ENCODE assay signal across 8 mouse cellular contexts in genomic region chr5:139930927-139931351, GRCm38 (mm10). TPM values are rescaled to one million over a fixed set of nuclear protein-coding genes. Genes with fewer than 3 reads are reported as not detected.
DNase-seq lines count a peak whose midpoint lies in the region; ATAC-seq and TF ChIP-seq lines count a peak whose summit lies in the region.

No protein-coding gene starts in this region.

- H3K4me3 ChIP-seq in liver, postnatal 0 days (ENCODE audit: low read depth, low read length): no peak overlapping the region
- H3K4me3 ChIP-seq in embryonic facial prominence, embryonic 12.5 days: no peak overlapping the region
- H3K4me3 ChIP-seq in midbrain, postnatal 0 days (ENCODE audit: low read depth, low read length): no peak overlapping the region

- H3K27ac ChIP-seq in liver, postnatal 0 days (ENCODE audit: low read depth): no peak overlapping the region
- H3K27ac ChIP-seq in embryonic facial prominence, embryonic 12.5 days: no peak overlapping the region
- H3K27ac ChIP-seq in midbrain, postnatal 0 days (ENCODE audit: low read depth, low read length): no peak overlapping the region

- no peak for TF ChIP-seq EP300 in liver, postnatal 0 days (IDR thresholded peaks at IDR 0.05; ENCODE audit: low read depth)

- TF ChIP-seq CTCF in liver, postnatal 0 days (IDR thresholded peaks at IDR 0.05; ENCODE audit: low read depth): no peak
- no peak for TF ChIP-seq CTCF in midbrain, postnatal 0 days (IDR thresholded peaks at IDR 0.05)

- H3K9ac ChIP-seq in liver, postnatal 0 days (replicated peaks): no peak overlapping the region
- H3K9ac ChIP-seq in embryonic facial prominence, embryonic 12.5 days: no peak overlapping the region
- H3K9ac ChIP-seq in midbrain, postnatal 0 days (replicated peaks; ENCODE audit: low read length, poor library complexity, severe bottlenecking): no peak overlapping the region

- no peaks in the 10 kb centered on the region for H3K9me3 ChIP-seq in liver, postnatal 0 days (ENCODE audit: low read length)
- no peaks in the 10 kb centered on the region for H3K9me3 ChIP-seq in embryonic facial prominence, embryonic 12.5 days
- H3K9me3 ChIP-seq in midbrain, postnatal 0 days (ENCODE audit: low read length): no peaks in the 10 kb centered on the region

- WGBS in liver, postnatal 0 days (ENCODE audit: insufficient replicate concordance): 4% methylated on average over 12 of the region's 12 CpGs
- under 1% methylated on average over 12 of the region's 12 CpGs for WGBS in embryonic facial prominence, embryonic 12.5 days
- WGBS in midbrain, postnatal 0 days: 4% methylated on average over 11 of the region's 12 CpGs

- peaks cover 11% of the 10 kb centered on the region for H3K27me3 ChIP-seq in liver, postnatal 0 days (ENCODE audit: insufficient read depth, low read length)
- H3K27me3 ChIP-seq in embryonic facial prominence, embryonic 12.5 days: peaks cover 5% of the 10 kb centered on the region; the same call in 1 of the 2 replicates
- H3K27me3 ChIP-seq in midbrain, postnatal 0 days (ENCODE audit: insufficient read depth, low read length): no peaks in the 10 kb centered on the region

- no peaks in the 10 kb centered on the region for H3K36me3 ChIP-seq in liver, postnatal 0 days (replicated peaks; ENCODE audit: insufficient read depth, low read length)
- no peaks in the 10 kb centered on the region for H3K36me3 ChIP-seq in embryonic facial prominence, embryonic 12.5 days
- no peaks in the 10 kb centered on the region for H3K36me3 ChIP-seq in midbrain, postnatal 0 days (ENCODE audit: insufficient read depth, low read length)

- no peak for ATAC-seq in liver, postnatal 0 days
- ATAC-seq in embryonic facial prominence, embryonic 12.5 days (ENCODE audit: insufficient number of reproducible peaks, insufficient read depth, low FRiP score, low TSS enrichment): no peak
- ATAC-seq in midbrain, postnatal 0 days (ENCODE audit: low FRiP score): no peak
- no peak for ATAC-seq in erythroblast, adult 5-6 weeks (replicated peaks; ENCODE audit: low FRiP score, poor library complexity, severe bottlenecking)

- H3K4me1 ChIP-seq in liver, postnatal 0 days (ENCODE audit: insufficient read depth): no peaks in the 10 kb centered on the region
- peaks cover 20% of the 10 kb centered on the region for H3K4me1 ChIP-seq in embryonic facial prominence, embryonic 12.5 days
- peaks cover 15% of the 10 kb centered on the region for H3K4me1 ChIP-seq in midbrain, postnatal 0 days (ENCODE audit: insufficient read depth, low read length)

- DNase-seq in liver: peak; percentile 36
- no peak for DNase-seq in liver, postnatal 0 days
- peak; percentile 73 for DNase-seq in kidney, adult 9 months
- DNase-seq in midbrain, postnatal 0 days (ENCODE audit: low spot score): peak; percentile 22
- DNase-seq in cerebellum, postnatal 36 days: no peak
- DNase-seq in ovary, postnatal 36 days (ENCODE audit: low spot score): no peak

- H3K4me2 ChIP-seq in liver, postnatal 0 days (ENCODE audit: low read depth, low read length): no peak overlapping the region
- peak overlapping the region; percentile 30 for H3K4me2 ChIP-seq in embryonic facial prominence, embryonic 12.5 days (replicated peaks)
- H3K4me2 ChIP-seq in midbrain, postnatal 0 days (ENCODE audit: low read depth, low read length, poor library complexity, severe bottlenecking): peak overlapping the region; percentile 9; the same call in 1 of the 2 replicates

RNA-seq across cellular contexts. Expression of gene Elfn1, which starts 23.2 kb away (rescaled TPM):
- polyA plus RNA-seq in liver, postnatal 0 days (2015; fragmentation: Nextera tagmentation; extraction: Ambion mirVana): not detected in 2 replicates
- 0.15 and 0.45 TPM in 2 replicates for polyA plus RNA-seq in embryonic facial prominence, embryonic 12.5 days (2016; fragmentation: Nextera tagmentation; extraction: Ambion mirVana)
- total RNA-seq in midbrain, postnatal 0 days (2014; rRNA removed): 21.5 and 57.5 TPM in 2 replicates
- polyA plus RNA-seq in midbrain, postnatal 0 days (2015; fragmentation: Nextera tagmentation; extraction: Ambion mirVana): 3.1 and 3.7 TPM in 2 replicates
- not detected in 2 replicates for total RNA-seq in erythroblast, adult 5-6 weeks (2015; ENCODE audit: low replicate concordance)
- total RNA-seq in erythroblast, adult 5-6 weeks (2017; ENCODE audit: low replicate concordance): not detected in 2 replicates

Comparison
In these comparisons a context has a peak if more than half of its experiments do, and no peak if none do; other contexts are left out.
1. DNase-seq: peak in liver (single experiment), kidney, adult 9 months (single experiment) and midbrain, postnatal 0 days (single experiment); none in liver, postnatal 0 days (single experiment), cerebellum, postnatal 36 days (0 of 2) and ovary, postnatal 36 days (single experiment).